Mouse (Mus musculus): Measurements from ENCODE around the gene Numbl.

DNA sequence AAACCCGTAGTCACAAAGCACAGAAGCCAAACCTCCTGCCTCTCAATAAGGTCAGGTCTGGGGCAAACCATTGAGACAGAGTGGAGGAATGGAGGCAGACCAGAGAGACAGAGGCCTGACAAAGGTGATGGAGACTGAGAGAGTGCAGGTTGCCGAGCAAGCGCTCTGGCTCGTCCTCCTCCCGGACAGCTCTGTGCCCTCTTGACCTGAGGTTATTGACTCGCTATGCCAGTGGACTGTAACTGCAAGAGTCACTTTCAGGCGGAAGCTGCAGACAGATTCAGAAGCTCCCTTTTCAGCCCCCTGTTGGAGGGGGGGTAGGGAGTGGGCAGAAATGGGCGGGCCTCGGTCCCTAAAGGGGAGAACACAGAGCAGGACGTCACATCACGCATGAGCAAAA, 38.3 kb upstream of the Numbl start:
- no peak for TF ChIP-seq EP300 (IDR thresholded peaks at IDR 0.05; ENCODE audit: low read depth)
- TF ChIP-seq CTCF (IDR thresholded peaks at IDR 0.05; ENCODE audit: low read depth) = no peak
